Mouse (Mus musculus): Measurements from ENCODE around the gene Zfp74. TPM values are rescaled to one million over a fixed set of nuclear protein-coding genes. Genes with fewer than 3 reads are reported as not detected.

Gene Zfp74
- total RNA-seq, 4 experiments from 2014 or later, result 17.2 to 19.9 (median 18.2) TPM

Small RNA genes within 50 kb of the gene (microRNA-seq; reads per million reads assigned to microRNA genes)
- gene Mir7668, result 0 reads per million in 2 experiments

Other genes with a start within 250 kb of the Zfp74 start
- under 1 TPM in 2 of 4 experiments, not detected in 2; 0.24 to 0.57 TPM for gene Catsperg2, start 227.1 kb downstream of the Zfp74 start, total RNA-seq (2022)
- gene Zfp84, start 185.5 kb downstream of the Zfp74 start, total RNA-seq (2022), result 10 to 100 TPM; 17.7 to 18.8 (median 18.2) TPM
- gene Zfp30, start 170.1 kb downstream of the Zfp74 start, total RNA-seq (2022), result 10 to 100 TPM; 10.2 to 11.7 (median 10.5) TPM
- 10 to 100 TPM; 20.7 to 28.9 (median 23.7) TPM for gene Zfp790, start 138.0 kb downstream of the Zfp74 start, total RNA-seq (2022)
- 10 to 100 TPM; 18.6 to 24.0 (median 20.8) TPM for gene Zfp940, start 100.4 kb downstream of the Zfp74 start, total RNA-seq (2022)
- gene Zfp420, start 94.1 kb downstream of the Zfp74 start, total RNA-seq (2022), result 10 to 100 TPM; 14.9 to 23.0 (median 17.0) TPM
- 10 to 100 TPM; 17.8 to 21.2 (median 18.0) TPM for gene Zfp27, start 47.5 kb downstream of the Zfp74 start, total RNA-seq (2022)
- 10 to 100 TPM in 1 of 4 experiments, 1 to 10 TPM in 3; 8.3 to 11.0 (median 9.2) TPM for gene Zfp383, start 45.9 kb downstream of the Zfp74 start, total RNA-seq (2022)
- gene Zfp568, start 29.9 kb upstream of the Zfp74 start, total RNA-seq (2022), result 1 to 10 TPM; 3.3 to 7.7 (median 4.0) TPM
- gene Zfp14, start 97.3 kb upstream of the Zfp74 start, total RNA-seq (2022), result 10 to 100 TPM in 1 of 4 experiments, 1 to 10 TPM in 3; 8.5 to 10.3 (median 9.5) TPM
- gene Zfp82, start 118.8 kb upstream of the Zfp74 start, total RNA-seq (2022), result 1 to 10 TPM; 4.3 to 7.1 (median 5.1) TPM
- gene Gm26920, start 136.3 kb upstream of the Zfp74 start, total RNA-seq (2022), result not detected
- gene Zfp566, start 136.4 kb upstream of the Zfp74 start, total RNA-seq (2022), result 10 to 100 TPM in 1 of 4 experiments, 1 to 10 TPM in 3; 5.2 to 10.9 (median 8.0) TPM
- gene Zfp260, start 140.7 kb upstream of the Zfp74 start, total RNA-seq (2022), result 10 to 100 TPM; 79.6 to 96.9 (median 89.4) TPM
- 10 to 100 TPM; 28.6 to 34.1 (median 31.2) TPM for gene Zfp382, start 167.9 kb upstream of the Zfp74 start, total RNA-seq (2022)
- gene Zfp146, start 215.7 kb upstream of the Zfp74 start, total RNA-seq (2022), result 10 to 100 TPM; 49.0 to 54.7 (median 50.3) TPM
- 1 to 10 TPM; 4.4 to 6.9 (median 5.1) TPM for gene Cox7a1, start 230.1 kb upstream of the Zfp74 start, total RNA-seq (2022)
- gene Capns1, start 244.7 kb upstream of the Zfp74 start, total RNA-seq (2022), result 100 to 1,000 TPM; 196 to 240 (median 227) TPM

All from layer of hippocampus, adult 8-10 months (tissue).